Mouse (Mus musculus): ENCODE measurements around the gene Ash1l.
"Not testable (repeated sequence)": the region's sequence is repeated elsewhere in the genome, so short reads cannot be mapped to it uniquely, and the experiment has no call there.

Gene Ash1l

DNA sequence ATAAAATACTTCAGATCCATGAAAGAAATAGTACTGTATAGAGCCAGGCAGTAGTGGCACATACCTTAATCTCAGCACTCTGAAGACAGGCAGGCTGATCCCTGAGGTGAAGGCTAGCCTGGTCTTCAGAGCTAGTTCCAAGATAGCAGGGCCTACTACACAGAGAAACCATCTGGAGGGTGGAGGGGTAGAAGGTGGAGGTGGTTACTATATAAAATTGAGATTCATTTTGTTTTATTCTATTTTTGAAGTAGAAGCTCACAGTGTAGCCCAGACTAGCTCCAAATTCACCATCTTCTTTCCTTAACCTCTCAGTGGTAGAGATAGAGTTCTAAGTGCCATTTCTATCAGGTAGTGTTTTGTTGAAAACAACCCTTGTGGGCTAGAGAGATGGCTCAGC, 116.8 kb downstream of the Ash1l start:
- POLR2A ChIA-PET, result no interaction called here
- CTCF ChIA-PET, result no interaction called here

DNA sequence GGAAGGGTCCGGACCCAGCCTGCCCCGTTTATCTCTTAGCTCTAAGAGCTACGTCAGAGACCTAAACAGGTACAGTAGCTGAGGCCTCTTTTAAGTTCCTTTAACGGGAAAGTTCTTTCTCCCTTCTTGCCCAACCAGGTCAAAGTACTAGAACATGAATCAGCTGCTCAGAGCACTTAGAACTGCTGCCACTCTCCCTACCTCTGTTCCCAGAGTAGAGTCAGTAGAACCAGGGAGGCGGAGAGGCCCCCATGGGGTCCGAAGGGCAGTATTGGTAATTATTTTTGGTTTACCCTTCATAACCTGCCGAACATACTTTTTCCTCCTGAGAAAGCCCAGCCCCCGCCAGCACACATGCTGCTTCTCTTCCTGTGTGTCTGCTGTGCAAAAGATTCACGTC, 127.0 kb downstream of the Ash1l start:
- POLR2A ChIA-PET, result interaction anchor here in 1 of 4 experiments (0.9 kb wide), 1 partner anchor 11 kb away, joined by 3 read pairs; no protein-coding TSS in a partner anchor
- CTCF ChIA-PET, result interaction anchor here in 2 of 4 experiments (0.5 to 1.4 kb wide), 3 partner anchors 9 to 235 kb away, joined by 3 to 4 read pairs (median 3); no protein-coding TSS in a partner anchor

DNA sequence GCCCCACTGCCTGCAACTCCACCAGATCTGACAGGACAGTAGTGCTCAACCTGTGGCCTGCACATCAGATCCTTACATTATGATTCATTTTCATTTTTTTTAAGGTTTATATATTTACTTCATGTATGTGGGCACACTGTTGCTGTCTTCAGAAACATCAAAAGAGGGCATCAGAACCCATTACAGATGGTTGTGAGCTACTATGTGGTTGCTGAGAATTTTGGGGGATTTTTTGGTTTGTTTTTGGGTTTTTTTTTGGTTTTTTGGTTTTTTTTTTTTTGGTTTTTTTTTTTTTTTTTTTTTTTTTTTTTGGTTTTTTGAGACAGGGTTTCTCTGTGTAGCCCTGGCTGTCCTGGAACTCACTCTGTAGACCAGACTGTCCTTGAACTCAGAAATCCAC, 131.9 kb downstream of the Ash1l start:
- POLR2A ChIA-PET, result interaction anchor here in 2 of 4 experiments (0.6 to 0.7 kb wide), 2 partner anchors 821 to 869 kb away, joined by 3 to 7 read pairs; no protein-coding TSS in a partner anchor
- CTCF ChIA-PET, result not testable (repeated sequence)

DNA sequence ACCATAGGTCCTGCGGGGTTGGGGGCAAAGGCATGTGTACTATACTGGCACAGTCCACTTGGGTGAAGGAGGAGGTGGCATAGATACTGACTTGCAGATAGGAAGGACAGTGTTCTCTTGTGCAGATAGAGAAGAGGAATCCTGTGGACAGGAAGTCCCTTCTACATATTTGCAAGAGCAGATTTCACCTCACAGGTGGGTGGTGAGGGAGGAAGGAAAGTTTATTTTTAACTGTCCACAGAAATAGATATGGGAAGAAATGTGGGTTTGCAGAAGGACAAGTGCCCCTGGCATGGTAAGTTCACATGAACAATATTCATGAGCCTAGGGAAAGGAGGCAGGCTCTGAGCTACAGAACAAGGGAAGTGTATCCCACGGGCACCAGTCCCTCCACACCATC, 133.7 kb downstream of the Ash1l start:
- ChIA-PET POLR2A (no interaction called here), CTCF (no interaction called here)

DNA sequence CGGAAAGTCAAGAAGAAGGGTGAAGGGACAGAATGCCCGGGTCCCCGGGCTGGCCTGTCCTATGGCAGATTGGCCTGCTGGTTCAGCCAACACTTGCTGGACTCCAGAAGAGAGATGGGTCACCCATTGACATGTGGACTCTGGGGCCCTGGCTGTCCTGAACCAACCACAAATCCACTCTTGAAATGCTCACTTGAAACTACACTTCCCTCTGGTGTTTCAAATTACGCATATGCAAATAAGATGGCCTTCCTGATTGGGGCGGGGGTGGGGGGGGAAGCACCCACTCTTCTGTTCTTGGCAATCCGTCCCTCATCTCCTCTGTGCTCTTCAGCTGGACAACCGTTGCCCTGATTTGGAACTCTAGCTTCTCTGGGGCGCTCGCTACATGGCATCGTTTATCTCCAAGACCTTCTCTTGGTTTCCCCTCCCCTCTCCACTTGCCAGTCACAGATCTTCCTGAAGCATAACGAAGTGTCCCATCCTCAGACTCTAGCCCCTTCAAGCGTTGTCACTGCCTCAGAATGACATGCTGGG, 134.3 kb downstream of the Ash1l start:
- POLR2A ChIA-PET, result no interaction called here
- CTCF ChIA-PET, result no interaction called here

DNA sequence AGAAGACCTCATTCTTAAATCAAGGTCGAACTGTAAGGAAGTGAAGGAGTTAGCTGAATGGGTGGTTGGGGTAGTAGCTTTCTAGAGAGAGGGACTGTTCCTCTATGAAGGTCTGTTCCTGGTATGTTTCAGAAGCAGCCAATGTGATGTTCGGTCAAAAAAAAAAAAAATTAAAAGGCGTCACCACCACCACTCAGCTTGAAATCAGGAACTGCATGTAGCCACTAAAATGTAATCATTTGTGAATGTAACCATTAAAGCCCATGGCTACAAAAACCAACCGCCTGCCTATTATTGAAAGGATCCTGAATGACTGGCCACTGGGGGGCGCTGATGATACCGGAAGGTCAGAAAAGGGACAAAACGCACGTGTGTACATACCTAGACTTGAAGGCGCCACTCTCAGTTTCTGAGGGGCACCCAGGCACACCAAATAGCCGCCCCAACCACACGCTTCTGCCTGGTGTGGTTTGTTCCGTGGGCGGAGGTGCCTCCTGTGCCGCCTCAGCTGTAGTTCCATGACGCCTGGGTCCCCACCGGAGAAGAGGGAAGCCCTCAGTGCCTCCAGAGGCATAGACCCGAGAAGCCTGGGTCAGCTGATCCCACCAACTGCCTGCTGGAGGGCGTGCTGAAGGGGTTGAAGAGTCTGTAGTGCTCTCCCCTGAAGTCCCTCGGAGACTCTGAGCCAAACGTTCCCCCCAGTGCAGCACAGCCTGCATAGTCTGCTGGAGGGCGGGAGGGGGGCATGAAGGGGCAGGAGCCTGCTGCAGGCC, 137.1 kb downstream of the Ash1l start:
- ChIA-PET CTCF (interaction anchor here (0.6 to 1.7 kb wide), 11 partner anchors 13 to 983 kb away, joined by 3 to 5 read pairs (median 4); partner anchors contain the start of genes Hcn3 (in 1 of the 4) and Scamp3 (in 1 of the 4)), POLR2A (interaction anchor here in 3 of 4 experiments (0.6 to 2.0 kb wide), 14 partner anchors 8 to 511 kb away, joined by 3 to 10 read pairs (median 3); partner anchors contain the start of genes Cks1b (in 1 of the 3), Clk2 (in 1 of the 3), Dap3 (in 1 of the 3) and Fdps (in 1 of the 3))

DNA sequence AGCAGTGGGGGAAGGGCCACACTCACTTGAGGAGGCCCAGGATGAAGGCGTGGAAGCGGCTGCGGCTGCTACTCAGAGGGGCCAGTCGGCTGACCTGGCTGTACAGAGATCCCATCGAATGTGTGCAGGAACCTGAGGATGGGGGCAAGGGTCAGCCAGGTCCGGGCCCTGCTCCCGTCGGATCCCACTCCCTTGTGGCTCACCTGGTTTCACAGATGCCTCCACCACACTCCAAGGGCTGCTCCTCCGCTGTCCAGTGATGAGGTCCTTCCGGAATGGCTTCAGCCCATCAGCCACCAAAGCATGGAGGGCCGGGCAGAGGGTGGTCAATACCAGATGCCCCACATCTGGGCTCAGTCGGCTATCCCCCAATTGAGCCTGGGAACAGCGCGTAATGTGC, 138.6 kb downstream of the Ash1l start:
- ChIA-PET POLR2A (interaction anchor here in 3 of 4 experiments (0.9 to 5.1 kb wide), 12 partner anchors 10 to 329 kb away, joined by 3 to 63 read pairs (median 4); partner anchors contain the start of genes Fdps (in 2 of the 3), Gm43738 (in 2 of the 3), Cks1b (in 1 of the 3) and Dap3 (in 1 of the 3)), CTCF (interaction anchor here in 3 of 4 experiments (0.5 to 1.7 kb wide), 7 partner anchors 13 to 1218 kb away, joined by 3 to 7 read pairs (median 5); partner anchors contain the start of genes Efna1 (in 1 of the 3), Fdps (in 1 of the 3), Gm43738 (in 1 of the 3) and Hcn3 (in 1 of the 3))

DNA sequence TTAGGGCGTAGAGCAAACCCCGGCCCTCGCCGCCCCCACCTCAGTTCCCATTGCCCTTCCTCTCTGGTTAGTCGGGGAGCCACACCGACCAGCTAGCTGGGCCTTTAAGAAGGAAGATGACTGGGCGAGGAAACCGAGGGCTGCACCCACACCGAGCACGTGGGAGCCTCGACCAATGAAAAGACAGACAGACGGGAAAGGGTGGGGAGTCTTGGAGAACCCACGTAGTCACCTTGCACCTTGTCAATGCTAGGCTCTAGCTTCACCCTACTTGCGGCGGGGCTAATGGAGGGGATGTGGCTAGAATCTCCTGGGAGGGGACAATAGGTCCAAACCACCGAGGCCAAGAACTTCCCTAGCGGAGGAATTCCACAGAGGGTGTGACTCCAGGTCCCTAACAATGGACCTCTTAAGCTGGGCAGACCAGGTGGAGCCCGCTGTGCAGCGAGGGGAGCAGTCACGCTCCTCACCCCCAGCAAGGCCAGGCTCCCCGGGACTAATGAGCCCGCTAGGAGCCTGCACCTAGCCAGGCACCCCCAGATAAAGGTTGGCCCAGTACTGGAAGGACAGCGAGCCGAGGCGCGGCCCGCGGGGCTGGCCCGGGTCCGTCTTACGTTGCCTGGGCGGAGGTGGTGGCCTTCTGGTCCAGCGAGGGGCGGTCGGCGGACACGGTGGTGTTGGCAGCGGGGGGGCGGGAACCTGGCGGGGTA, 139.6 kb downstream of the Ash1l start:
- POLR2A ChIA-PET, result interaction anchor here (0.5 to 5.1 kb wide), 26 partner anchors 9 to 680 kb away, joined by 3 to 63 read pairs (median 4); partner anchors contain the start of genes Fdps (in 2 of the 4), Gm43738 (in 2 of the 4), Clk2 (in 1 of the 4) and Gba (in 1 of the 4)
- CTCF ChIA-PET, result interaction anchor here in 3 of 4 experiments (0.5 to 1.7 kb wide), 11 partner anchors 9 to 346 kb away, joined by 3 to 7 read pairs (median 5); partner anchors contain the start of genes Clk2 (in 1 of the 3), Efna1 (in 1 of the 3), Fdps (in 1 of the 3) and Gm43738 (in 1 of the 3)

DNA sequence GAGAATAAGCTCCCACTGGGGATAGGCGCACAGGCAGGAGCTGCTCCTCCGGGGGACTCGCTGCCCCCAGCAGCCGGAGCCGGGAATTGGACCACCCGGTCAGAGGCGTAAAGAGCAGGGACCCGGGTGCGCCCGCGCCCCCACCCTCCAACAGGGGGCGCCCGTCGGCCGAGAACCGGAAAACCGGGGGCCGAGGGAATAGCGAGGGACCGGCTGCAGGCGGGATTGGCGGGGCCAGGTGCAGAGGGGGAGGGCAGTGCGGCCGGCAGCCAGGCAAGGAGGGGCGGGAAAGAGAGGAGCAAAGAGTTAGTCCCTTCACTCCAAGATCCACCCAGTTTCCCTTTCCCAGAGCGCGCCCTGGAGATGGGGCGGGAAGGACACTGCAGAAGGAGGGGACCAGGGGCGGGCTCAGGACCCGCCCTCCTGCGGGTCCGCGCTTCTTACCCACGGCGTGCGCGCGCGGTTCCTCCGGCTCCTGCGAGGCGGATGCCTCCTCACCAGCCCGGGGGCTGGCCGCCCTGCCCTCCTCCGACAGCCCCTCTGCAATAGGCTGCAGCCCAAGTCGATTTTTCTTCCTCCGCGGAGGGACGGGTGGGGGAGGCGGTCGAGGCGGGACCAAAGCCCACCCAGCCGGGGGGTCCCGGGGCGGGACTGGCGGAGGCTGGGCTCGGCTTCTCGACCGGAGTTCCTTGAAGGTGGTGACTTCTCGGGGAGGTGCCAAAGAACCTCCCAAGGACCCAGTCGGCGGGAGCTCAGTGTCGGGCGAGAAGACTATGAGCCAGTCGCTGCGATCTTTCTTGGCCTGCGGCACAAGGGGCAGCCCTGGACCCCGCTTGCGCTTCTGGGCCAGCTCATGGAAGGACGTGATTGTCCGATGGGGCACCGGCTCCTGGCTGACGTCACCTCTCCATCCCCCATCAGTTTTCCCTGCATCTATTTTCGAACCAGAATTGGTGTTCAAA, 140.6 kb downstream of the Ash1l start:
- CTCF ChIA-PET, result interaction anchor here in 3 of 4 experiments (0.6 to 1.7 kb wide), 11 partner anchors 8 to 559 kb away, joined by 3 to 10 read pairs (median 5); partner anchors contain the start of genes Clk2 (in 1 of the 3), Fdps (in 1 of the 3), Gm43738 (in 1 of the 3) and Hcn3 (in 1 of the 3)

DNA sequence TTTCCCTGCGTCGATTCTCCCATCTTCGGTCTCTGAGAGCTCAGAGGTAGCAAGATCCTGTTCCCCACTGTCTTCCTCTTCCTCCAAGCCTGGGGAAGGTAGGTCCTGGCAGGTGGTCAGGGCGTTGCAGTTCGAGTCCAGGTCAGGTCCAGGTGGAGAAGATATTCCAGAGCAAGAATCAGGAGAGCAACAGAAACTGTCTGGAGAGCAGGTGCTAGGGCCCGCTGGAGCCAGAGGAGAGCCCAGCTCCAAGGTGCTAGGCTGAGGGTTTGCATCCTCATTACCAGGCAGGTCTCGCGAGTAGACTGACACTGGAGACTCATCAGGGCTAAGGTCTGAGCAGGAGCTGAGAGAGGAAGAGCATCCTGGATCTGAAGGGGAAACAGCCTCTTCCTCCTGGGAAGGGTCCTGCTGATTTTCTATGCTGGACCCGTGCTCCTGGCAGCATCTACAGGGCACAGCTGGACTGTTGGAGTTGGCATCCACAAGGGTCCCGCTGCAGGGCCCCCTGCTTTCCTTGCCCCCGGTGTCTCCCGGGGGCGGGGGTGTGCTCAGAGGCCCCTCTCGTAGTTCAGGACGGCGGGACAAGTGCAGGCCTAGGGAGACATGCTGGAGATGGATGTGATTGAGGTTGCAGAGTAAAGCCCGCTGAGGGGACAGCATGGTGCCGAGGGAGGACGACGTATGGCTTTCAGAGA, 141.5 kb downstream of the Ash1l start:
- ChIA-PET CTCF (interaction anchor here in 2 of 4 experiments (0.6 to 1.3 kb wide), 7 partner anchors 10 to 560 kb away, joined by 3 to 10 read pairs (median 4); partner anchors contain the start of genes Fdps (in 1 of the 2), Gm43738 (in 1 of the 2), Hcn3 (in 1 of the 2) and Mex3a (in 1 of the 2)), POLR2A (interaction anchor here (0.5 to 5.1 kb wide), 19 partner anchors 10 to 477 kb away, joined by 3 to 63 read pairs (median 4); partner anchors contain the start of genes Fdps (in 4 of the 4), Clk2 (in 2 of the 4), Gm43738 (in 2 of the 4) and Fam189b (in 1 of the 4))

More for the DNA sequence above, 140.6 kb downstream of the Ash1l start:
- POLR2A ChIA-PET, result interaction anchor here (0.5 to 5.1 kb wide), 25 partner anchors 11 to 303 kb away, joined by 3 to 63 read pairs (median 4); partner anchors contain the start of genes Fdps (in 3 of the 4), Clk2 (in 2 of the 4), Gm43738 (in 2 of the 4) and Gba (in 1 of the 4)

DNA sequence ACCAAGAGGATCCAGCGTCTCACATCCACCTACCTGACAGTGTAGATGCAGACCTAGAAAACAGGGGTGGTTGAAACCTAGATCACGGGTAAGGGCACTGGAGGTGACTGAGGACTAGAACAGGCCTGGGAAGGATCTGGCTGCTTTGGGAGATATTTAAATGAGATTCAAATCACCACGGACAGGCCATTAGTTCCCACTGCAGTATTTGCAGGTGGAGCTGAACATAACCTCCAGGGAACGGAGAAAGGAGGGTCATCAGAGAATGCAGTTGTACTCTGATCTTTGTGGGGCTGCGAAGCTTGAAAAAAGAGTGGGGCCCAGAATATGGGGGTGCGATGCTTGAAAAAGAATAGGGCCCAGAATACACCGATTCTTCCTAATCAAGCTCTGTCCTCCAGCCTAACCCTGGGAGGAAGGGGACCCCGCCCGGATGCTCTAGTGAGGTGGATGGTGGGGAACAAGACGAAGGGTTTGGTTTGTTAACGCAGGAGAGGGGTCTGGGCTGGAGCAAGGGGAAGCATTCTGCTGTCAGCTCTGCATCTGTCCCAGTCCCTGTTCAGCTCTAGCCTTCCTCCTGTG, 142.2 kb downstream of the Ash1l start:
- POLR2A ChIA-PET, result interaction anchor here (0.5 to 5.1 kb wide), 25 partner anchors 9 to 1207 kb away, joined by 3 to 63 read pairs (median 3); partner anchors contain the start of genes Fdps (in 4 of the 4), Gm43738 (in 2 of the 4), Clk2 (in 1 of the 4) and Fam189b (in 1 of the 4)
- CTCF ChIA-PET, result interaction anchor here in 1 of 4 experiments (0.5 to 2.2 kb wide), 6 partner anchors 24 to 544 kb away, joined by 3 to 10 read pairs (median 3); partner anchors contain the start of gene Hcn3

DNA sequence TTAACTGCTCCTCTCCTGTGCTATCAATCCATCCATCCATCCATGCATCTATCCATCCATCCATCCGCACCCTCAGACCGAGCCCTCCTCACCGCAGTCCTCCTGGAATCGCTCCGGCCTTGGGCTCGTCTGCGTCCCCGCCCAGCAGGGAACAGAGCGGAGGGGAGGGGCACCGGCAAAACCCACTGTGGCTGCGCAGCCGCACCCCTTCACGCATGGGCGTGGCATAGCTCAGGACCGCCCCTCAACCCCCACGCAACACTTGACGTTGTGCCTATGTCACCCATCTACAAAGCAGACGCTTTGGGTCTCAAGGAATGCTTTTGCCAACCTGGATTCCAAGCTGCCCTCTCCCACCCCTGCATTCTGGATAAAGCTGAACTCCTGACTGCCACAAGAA, 142.8 kb downstream of the Ash1l start, which contains the start of gene Rusc1:
Rusc1 (minus strand) TSS at position 137 of the 400 bp plus-strand sequence.
- ChIA-PET CTCF (interaction anchor here in 1 of 4 experiments (0.5 to 2.2 kb wide), 5 partner anchors 24 to 545 kb away, joined by 3 to 10 read pairs (median 3); no protein-coding TSS in a partner anchor), POLR2A (interaction anchor here (0.5 to 5.1 kb wide), 21 partner anchors 9 to 1207 kb away, joined by 3 to 63 read pairs (median 3); partner anchors contain the start of genes Fdps (in 3 of the 4), Gm43738 (in 2 of the 4), Fam189b (in 1 of the 4) and Hcn3 (in 1 of the 4))

DNA sequence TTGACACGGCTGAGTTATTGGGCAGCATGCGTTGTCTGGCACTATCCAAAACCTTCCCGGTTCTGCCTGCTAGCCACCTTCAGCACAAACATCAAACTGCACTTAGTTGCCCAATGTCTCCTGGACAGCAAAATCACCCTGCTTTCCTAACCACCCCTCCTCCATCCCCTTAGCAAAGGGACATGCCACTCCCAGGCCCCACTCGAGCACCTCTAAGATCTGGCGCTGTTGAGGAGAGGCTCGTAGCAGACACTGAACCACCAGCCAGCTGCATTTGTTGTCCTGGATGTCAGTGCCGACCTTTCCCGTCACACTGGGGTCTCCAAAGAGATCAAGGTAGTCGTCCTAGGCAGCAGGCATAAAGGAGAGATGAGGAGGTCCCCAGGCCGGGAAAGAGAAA, 143.6 kb downstream of the Ash1l start:
- ChIA-PET POLR2A (interaction anchor here in 3 of 4 experiments (1.1 to 5.1 kb wide), 6 partner anchors 8 to 66 kb away, joined by 3 to 63 read pairs (median 6); partner anchors contain the start of genes Fdps (in 3 of the 3), Gm43738 (in 2 of the 3) and Hcn3 (in 1 of the 3)), CTCF (interaction anchor here in 1 of 4 experiments (2.2 kb wide), 1 partner anchor 149 kb away, joined by 10 read pairs; no protein-coding TSS in a partner anchor)

DNA sequence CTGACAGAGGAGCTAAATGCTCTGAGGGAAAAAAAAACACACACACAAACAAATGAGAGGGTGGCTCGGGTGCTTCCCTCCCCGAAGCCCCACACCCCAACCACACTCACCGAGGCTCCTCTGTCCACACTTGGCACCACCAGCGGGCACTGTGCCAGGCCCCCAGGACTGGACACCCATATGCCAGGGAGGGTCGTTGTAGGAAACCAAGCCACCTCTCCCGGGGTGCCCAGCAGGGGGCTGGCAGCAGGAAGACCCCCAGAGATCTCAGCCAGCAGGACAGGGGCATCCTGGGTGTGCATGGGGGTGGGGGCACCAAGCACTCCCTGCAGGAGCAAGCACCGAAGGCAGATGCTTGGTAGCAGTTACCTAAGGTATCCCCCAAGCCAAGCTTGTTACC, 150.4 kb downstream of the Ash1l start, which contains the start of gene Gm43738:
Gm43738 (minus strand) TSS at position 289 of the 400 bp plus-strand sequence.
- ChIA-PET POLR2A (interaction anchor here in 2 of 4 experiments (0.7 to 5.0 kb wide), 12 partner anchors 9 to 243 kb away, joined by 3 to 63 read pairs (median 6); partner anchors contain the start of genes Rusc1 (in 2 of the 2) and Scamp3 (in 1 of the 2)), CTCF (interaction anchor here in 3 of 4 experiments (1.0 to 1.7 kb wide), 6 partner anchors 9 to 144 kb away, joined by 3 to 10 read pairs (median 6); partner anchors contain the start of gene Hcn3 (in 1 of the 3))

Data from embryonic stem cell, embryonic (primary cell).